Mouse (Mus musculus) limb, embryonic 14.5 days (tissue): ENCODE measurements around the gene Foxn3. TPM values are rescaled to one million over a fixed set of nuclear protein-coding genes. Genes with fewer than 3 reads are reported as not detected.

Experiments used
- ATAC-seq: fragments of 200-750 bp; cut with Nextera tagmentation; 2 replicates; pipeline ENCODE4 v1.8.0; 2017; ENCODE audit warnings: low read depth, moderate number of reproducible peaks, moderate TSS enrichment; ENCODE audit not compliant: low FRiP score
- DNase-seq: peaks from one replicate; pipeline ENCODE4 v3.0.0-alpha.2; 2015; ENCODE audit warnings: low spot score
- H3K27ac ChIP-seq: fragments of 300-500 bp; sonication (generic); replicated peaks from 2 replicates; pipeline ENCODE4 v1.5.1; 2014; ENCODE audit warnings: low read depth, mild to moderate bottlenecking, low read length, moderate library complexity, mixed read lengths
- H3K27me3 ChIP-seq: fragments of 300-500 bp; sonication (generic); 2 replicates; pipeline ENCODE4 v1.6.1; 2014; ENCODE audit warnings: low read length, mixed read lengths; ENCODE audit not compliant: control insufficient read depth, insufficient read depth
- H3K36me3 ChIP-seq: fragments of 300-500 bp; sonication (generic); 2 replicates; pipeline ENCODE4 v1.6.1; 2014; ENCODE audit warnings: mild to moderate bottlenecking, low read length, moderate library complexity, mixed read lengths; ENCODE audit not compliant: control insufficient read depth, insufficient read depth
- H3K4me1 ChIP-seq: fragments of 300-500 bp; sonication (generic); 2 replicates; pipeline ENCODE4 v1.6.1; 2014; ENCODE audit warnings: antibody characterized with exemption, low read length, mixed read lengths; ENCODE audit not compliant: control insufficient read depth, insufficient read depth
- H3K4me2 ChIP-seq: fragments of 300-500 bp; sonication (generic); replicated peaks from 2 replicates; pipeline ENCODE4 v1.6.1; 2014; ENCODE audit warnings: low read depth, mild to moderate bottlenecking, low read length, moderate library complexity; ENCODE audit not compliant: severe bottlenecking
- H3K4me3 ChIP-seq: fragments of 300-500 bp; sonication (generic); replicated peaks from 2 replicates; pipeline ENCODE4 v1.5.1; 2014; ENCODE audit warnings: low read length
- H3K9ac ChIP-seq: fragments of 300-500 bp; sonication (generic); 2 replicates; pipeline ENCODE4 v1.6.1; 2014; ENCODE audit warnings: mild to moderate bottlenecking, low read depth, low read length, moderate library complexity; ENCODE audit not compliant: severe bottlenecking
- H3K9me3 ChIP-seq: fragments of 300-500 bp; sonication (generic); 2 replicates; pipeline ENCODE4 v1.6.1; 2016; ENCODE audit warnings: low read length; ENCODE audit not compliant: control insufficient read depth
- POLR2A ChIP-seq: fragments of 200-500 bp; IDR thresholded peaks from 2 replicates; pipeline ENCODE4 v1.8.0; 2012; ENCODE audit warnings: inconsistent platforms, mild to moderate bottlenecking, moderate library complexity, borderline replicate concordance; ENCODE audit not compliant: insufficient read depth, insufficient read length; ENCODE audit errors: extremely low read depth
- WGBS: fragments of 180-500 bp; shearing (Covaris S2); extraction: QIAGEN DNeasy Blood & Tissue Kit; methylation state at CpG from one replicate; pipeline ENCODE4 v1.1.7; 2014; 5-methylcytosine and 5-hydroxymethylcytosine counted together
- polyA plus RNA-seq, 2 experiments: library from polyadenylated mRNA; depleted of rRNA in 1 of 2; stranded (reverse) in 1 of 2; unstranded in 1 of 2; fragments of >200 nt; fragmentation: Nextera tagmentation in 1 of 2; extraction: Ambion mirVana in 1 of 2; gene quantifications; 2 replicates each; pipeline versions ENCODE4 v1.2.1 to v1.2.3; 2012 to 2014

Gene Foxn3
- polyA plus RNA-seq, 2 experiments = 27.6 to 118 TPM

DNA sequence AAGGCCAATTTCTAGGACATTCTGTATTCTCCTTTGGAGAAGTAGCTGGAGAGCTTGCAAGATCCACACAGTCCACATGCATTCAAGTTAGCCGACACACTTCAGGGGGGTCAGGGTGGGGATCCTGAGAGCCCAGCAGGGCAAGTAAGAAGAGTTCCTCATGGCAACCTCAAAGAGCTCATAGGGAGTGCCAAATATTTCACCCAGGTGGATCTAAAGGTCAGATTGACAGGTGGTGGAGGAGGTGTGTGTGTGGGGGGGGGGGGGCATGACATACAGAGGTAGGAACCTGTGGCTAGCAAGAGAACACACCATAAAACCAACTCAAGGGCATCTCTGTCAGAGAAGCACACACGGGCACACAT lies 144.0 kb downstream of the Foxn3 start:
- H3K27ac ChIP-seq = no peak overlapping the region
- H3K36me3 ChIP-seq = no peaks in the 10 kb centered on the region
- no peak overlapping the region for H3K4me3 ChIP-seq
- H3K9ac ChIP-seq = no peak overlapping the region
- WGBS = 85% methylated on average over 2 of the region's 2 CpGs
- TF ChIP-seq POLR2A = no peak
- H3K4me2 ChIP-seq = no peak overlapping the region
- no peaks in the 10 kb centered on the region for H3K4me1 ChIP-seq
- no peaks in the 10 kb centered on the region for H3K9me3 ChIP-seq
- ATAC-seq = no peak
- no peak for DNase-seq
- H3K27me3 ChIP-seq = no peaks in the 10 kb centered on the region

DNA sequence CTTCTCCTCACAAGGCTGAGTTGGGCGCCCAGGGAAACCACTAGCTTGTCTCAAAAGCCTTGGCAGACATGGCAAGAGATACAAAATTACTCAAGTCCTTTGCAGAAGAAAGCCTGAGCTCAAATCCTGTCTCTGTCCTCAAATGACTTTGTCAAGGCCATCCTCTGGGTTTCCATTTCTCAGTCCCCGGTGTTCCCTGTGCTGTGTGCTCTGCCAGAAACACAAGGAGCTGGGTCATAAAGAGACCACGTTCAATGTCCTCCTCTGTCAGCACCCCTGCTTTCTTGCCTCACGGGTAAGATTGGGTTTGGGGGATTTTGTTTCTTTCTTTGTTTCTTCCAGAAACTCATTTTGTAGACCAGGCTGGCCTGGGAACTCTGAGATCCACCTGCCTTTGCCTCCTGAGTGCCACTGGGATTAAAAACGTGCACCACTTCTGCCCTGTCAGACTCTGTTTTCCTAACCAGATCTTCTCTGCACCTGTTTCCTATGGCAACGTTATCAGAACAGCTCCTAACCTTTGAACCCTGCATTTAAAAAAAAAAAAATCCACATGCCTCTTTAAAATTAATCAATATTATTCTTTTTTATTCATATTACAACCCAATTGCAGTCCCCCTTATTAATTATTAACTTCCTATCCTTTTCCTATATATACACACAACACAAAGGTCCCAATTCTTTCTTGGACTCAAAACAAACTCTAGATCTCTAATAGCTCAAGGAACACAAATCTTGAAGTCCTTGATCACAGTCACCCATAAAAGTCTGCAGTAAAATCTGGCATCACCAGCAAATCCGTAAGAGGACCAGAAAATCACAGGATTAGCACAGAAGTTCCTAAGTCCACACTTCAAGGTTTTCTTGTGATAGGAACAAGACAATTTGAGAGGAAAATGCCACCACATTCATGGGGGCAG lies 144.6 kb downstream of the Foxn3 start:
- H3K36me3 ChIP-seq = no peaks in the 10 kb centered on the region
- H3K4me3 ChIP-seq = no peak overlapping the region
- 69% methylated on average over 7 of the region's 7 CpGs for WGBS
- H3K27me3 ChIP-seq = no peaks in the 10 kb centered on the region
- H3K4me2 ChIP-seq = no peak overlapping the region
- DNase-seq (no peak), ATAC-seq (no peak)
- no peaks in the 10 kb centered on the region for H3K9me3 ChIP-seq
- TF ChIP-seq POLR2A = no peak
- no peaks in the 10 kb centered on the region for H3K4me1 ChIP-seq
- no peak overlapping the region for H3K9ac ChIP-seq
- H3K27ac ChIP-seq = no peak overlapping the region

DNA sequence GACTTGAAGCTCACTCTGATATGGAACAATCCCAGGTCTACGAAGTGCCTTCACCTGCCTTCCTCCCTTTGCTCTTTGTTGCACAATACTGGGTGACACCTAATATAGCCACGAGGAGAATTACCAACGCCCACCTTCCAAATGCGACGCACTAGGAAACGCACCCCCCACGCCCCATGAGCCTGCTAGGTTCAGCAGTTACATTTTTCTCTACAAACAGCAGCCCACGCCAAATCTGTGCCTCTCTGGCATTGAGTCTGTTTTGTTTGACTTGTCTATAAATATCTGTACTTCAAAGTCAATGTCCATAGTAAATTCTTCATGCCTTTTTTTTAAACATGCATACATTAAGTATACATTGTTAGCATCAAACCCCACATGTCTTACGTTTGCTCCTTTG lies 145.5 kb downstream of the Foxn3 start:
- no peaks in the 10 kb centered on the region for H3K9me3 ChIP-seq
- no peak overlapping the region for H3K4me3 ChIP-seq
- no peak overlapping the region for H3K27ac ChIP-seq
- no peaks in the 10 kb centered on the region for H3K36me3 ChIP-seq
- no peak overlapping the region for H3K9ac ChIP-seq
- H3K4me1 ChIP-seq = no peaks in the 10 kb centered on the region
- H3K27me3 ChIP-seq = no peaks in the 10 kb centered on the region
- DNase-seq = no peak
- TF ChIP-seq POLR2A = no peak
- ATAC-seq = no peak
- 91% methylated on average over 9 of the region's 9 CpGs for WGBS
- H3K4me2 ChIP-seq = no peak overlapping the region

DNA sequence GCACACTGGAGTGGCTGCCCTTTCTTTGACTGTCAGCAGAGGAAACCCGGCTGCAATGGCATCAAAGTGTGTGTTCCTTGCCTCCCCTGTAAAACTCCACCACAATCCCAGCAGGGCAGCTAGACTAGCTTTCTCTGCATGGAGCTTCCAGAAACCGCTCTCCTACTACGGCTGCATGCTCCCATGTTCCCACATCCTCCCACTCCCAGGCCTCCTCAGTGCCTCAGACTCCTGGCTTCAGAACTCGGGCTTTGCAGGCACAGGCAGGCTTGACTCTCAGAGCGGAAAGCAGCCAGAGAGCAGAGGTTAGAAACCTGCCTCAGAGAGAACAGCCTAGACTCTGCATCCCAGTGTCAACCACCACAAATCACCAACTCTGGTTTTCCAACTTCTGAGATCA lies 147.8 kb downstream of the Foxn3 start:
- H3K9me3 ChIP-seq = no peaks in the 10 kb centered on the region
- no peak overlapping the region for H3K9ac ChIP-seq
- DNase-seq (no peak), ATAC-seq (no peak)
- H3K4me3 ChIP-seq = no peak overlapping the region
- H3K27ac ChIP-seq = no peak overlapping the region
- H3K27me3 ChIP-seq = no peaks in the 10 kb centered on the region
- no peaks in the 10 kb centered on the region for H3K4me1 ChIP-seq
- 53% methylated on average over 5 of the region's 5 CpGs for WGBS
- H3K36me3 ChIP-seq = no peaks in the 10 kb centered on the region
- no peak for TF ChIP-seq POLR2A
- no peak overlapping the region for H3K4me2 ChIP-seq

DNA sequence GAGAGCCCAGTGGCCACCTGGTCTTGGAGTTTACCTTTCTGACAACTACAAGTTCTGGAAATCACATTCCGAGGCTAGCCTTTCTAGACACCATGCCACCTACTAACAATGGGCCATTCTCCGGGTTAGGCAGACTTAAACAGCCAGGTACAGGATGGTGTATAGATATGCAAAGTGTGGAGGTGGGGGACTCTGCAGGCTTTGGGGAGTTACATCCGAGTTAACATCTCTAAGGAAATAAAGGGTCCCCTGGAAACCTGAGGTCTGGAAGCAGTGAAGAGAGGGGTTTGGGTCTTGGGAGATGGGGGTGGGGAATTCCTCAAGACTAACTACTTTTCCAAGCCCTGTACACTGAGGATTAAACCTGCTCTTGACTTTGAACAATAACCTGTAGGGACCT lies 150.9 kb downstream of the Foxn3 start:
- TF ChIP-seq POLR2A = no peak
- WGBS = 49% methylated on average over 3 of the region's 3 CpGs
- Histone ChIP-seq H3K36me3 (no peaks in the 10 kb centered on the region), H3K27ac (no peak overlapping the region), H3K27me3 (no peaks in the 10 kb centered on the region), H3K4me1 (no peaks in the 10 kb centered on the region), H3K9me3 (no peaks in the 10 kb centered on the region), H3K4me2 (no peak overlapping the region), H3K4me3 (no peak overlapping the region), H3K9ac (no peak overlapping the region)
- DNase-seq (no peak), ATAC-seq (no peak)
